Comparison of ENCODE assay signal across 8 mouse cellular contexts in genomic region chr11:116445596-116446307, GRCm38 (mm10). TPM values are rescaled to one million over a fixed set of nuclear protein-coding genes. Genes with fewer than 3 reads are reported as not detected.
DNase-seq lines count a peak whose midpoint lies in the region; ATAC-seq and TF ChIP-seq lines count a peak whose summit lies in the region.

No protein-coding gene starts in this region.

- H3K27ac ChIP-seq in embryonic facial prominence, embryonic 14.5 days (replicated peaks; ENCODE audit: low read depth, low read length) = no peak overlapping the region
- peak overlapping the region; percentile 2; the same call in 1 of the 2 replicates for H3K27ac ChIP-seq in heart, embryonic 10.5 days
- no peak overlapping the region for H3K27ac ChIP-seq in kidney, embryonic 14.5 days (ENCODE audit: low read depth, low read length)
- H3K27ac ChIP-seq in limb, embryonic 14.5 days (replicated peaks; ENCODE audit: low read depth, low read length) = no peak overlapping the region
- no peak overlapping the region for H3K27ac ChIP-seq in midbrain, postnatal 0 days (ENCODE audit: low read depth, low read length)

- H3K4me1 ChIP-seq in embryonic facial prominence, embryonic 14.5 days (ENCODE audit: control insufficient read depth, insufficient read depth, low read length) = no peaks in the 10 kb centered on the region
- H3K4me1 ChIP-seq in heart, embryonic 10.5 days = peaks cover 35% of the 10 kb centered on the region
- H3K4me1 ChIP-seq in kidney, embryonic 14.5 days (ENCODE audit: control insufficient read depth, insufficient read depth, low read length) = peaks cover 7% of the 10 kb centered on the region
- H3K4me1 ChIP-seq in limb, embryonic 14.5 days (ENCODE audit: control insufficient read depth, insufficient read depth, low read length) = no peaks in the 10 kb centered on the region
- no peaks in the 10 kb centered on the region; the same call in 1 of the 2 replicates for H3K4me1 ChIP-seq in midbrain, postnatal 0 days (ENCODE audit: insufficient read depth, low read length)

- no peak for TF ChIP-seq POLR2A in limb, embryonic 14.5 days (IDR thresholded peaks at IDR 0.05; ENCODE audit: borderline replicate concordance, extremely low read depth, insufficient read depth, insufficient read length)

- H3K27me3 ChIP-seq in embryonic facial prominence, embryonic 14.5 days (replicated peaks; ENCODE audit: control insufficient read depth, insufficient read depth, low read length) = peaks cover 12% of the 10 kb centered on the region
- H3K27me3 ChIP-seq in heart, embryonic 10.5 days (ENCODE audit: insufficient read depth, poor library complexity, severe bottlenecking) = peaks cover 25% of the 10 kb centered on the region
- H3K27me3 ChIP-seq in kidney, embryonic 14.5 days (ENCODE audit: control insufficient read depth, insufficient read depth, low read length) = peaks cover 13% of the 10 kb centered on the region; the same call in 1 of the 2 replicates
- H3K27me3 ChIP-seq in limb, embryonic 14.5 days (ENCODE audit: control insufficient read depth, insufficient read depth, low read length) = peaks cover 11% of the 10 kb centered on the region
- H3K27me3 ChIP-seq in midbrain, postnatal 0 days (ENCODE audit: insufficient read depth, low read length) = no peaks in the 10 kb centered on the region; the same call in 1 of the 2 replicates

- 30% methylated on average over 15 of the region's 16 CpGs for WGBS in embryonic facial prominence, embryonic 14.5 days
- WGBS in heart, embryonic 10.5 days = 23% methylated on average over 16 of the region's 16 CpGs
- WGBS in kidney, embryonic 14.5 days = 28% methylated on average over 14 of the region's 16 CpGs
- WGBS in limb, embryonic 14.5 days = 29% methylated on average over 16 of the region's 16 CpGs
- 28% methylated on average over 16 of the region's 16 CpGs for WGBS in midbrain, postnatal 0 days

- no peak overlapping the region for H3K4me2 ChIP-seq in embryonic facial prominence, embryonic 14.5 days (ENCODE audit: low read depth, low read length)
- H3K4me2 ChIP-seq in kidney, embryonic 14.5 days (replicated peaks; ENCODE audit: low read depth, low read length) = peak overlapping the region; percentile 10
- H3K4me2 ChIP-seq in limb, embryonic 14.5 days (replicated peaks; ENCODE audit: low read depth, low read length, severe bottlenecking) = 0 out of 2 replicates have a peak overlapping the region, but pooled peaks have one; percentile 9
- H3K4me2 ChIP-seq in midbrain, postnatal 0 days (ENCODE audit: low read depth, low read length, poor library complexity, severe bottlenecking) = no peak overlapping the region

- H3K4me3 ChIP-seq in embryonic facial prominence, embryonic 14.5 days (ENCODE audit: low read depth, low read length) = no peak overlapping the region
- H3K4me3 ChIP-seq in heart, embryonic 10.5 days = no peak overlapping the region
- no peak overlapping the region for H3K4me3 ChIP-seq in kidney, embryonic 14.5 days (ENCODE audit: low read length)
- no peak overlapping the region for H3K4me3 ChIP-seq in limb, embryonic 14.5 days (replicated peaks; ENCODE audit: low read length)
- H3K4me3 ChIP-seq in midbrain, postnatal 0 days (ENCODE audit: low read depth, low read length) = no peak overlapping the region

- peak; percentile 82 for ATAC-seq in embryonic facial prominence, embryonic 14.5 days (ENCODE audit: low read depth)
- ATAC-seq in kidney, embryonic 14.5 days (ENCODE audit: low FRiP score, low TSS enrichment) = peak; percentile 56
- peak; percentile 74 for ATAC-seq in limb, embryonic 14.5 days (ENCODE audit: low FRiP score, low read depth)
- ATAC-seq in midbrain, postnatal 0 days (ENCODE audit: low FRiP score) = peak; percentile 28; the same call in 1 of the 2 replicates

- H3K36me3 ChIP-seq in embryonic facial prominence, embryonic 14.5 days (ENCODE audit: control insufficient read depth, insufficient read depth, low read length) = no peaks in the 10 kb centered on the region
- H3K36me3 ChIP-seq in heart, embryonic 10.5 days = no peaks in the 10 kb centered on the region
- H3K36me3 ChIP-seq in kidney, embryonic 14.5 days (ENCODE audit: control insufficient read depth, insufficient read depth, low read length) = no peaks in the 10 kb centered on the region
- no peaks in the 10 kb centered on the region for H3K36me3 ChIP-seq in limb, embryonic 14.5 days (ENCODE audit: control insufficient read depth, insufficient read depth, low read length)
- H3K36me3 ChIP-seq in midbrain, postnatal 0 days (ENCODE audit: insufficient read depth, low read length) = no peaks in the 10 kb centered on the region

- TF ChIP-seq CTCF in midbrain, postnatal 0 days (IDR thresholded peaks at IDR 0.05) = peak; percentile 100

- H3K9ac ChIP-seq in embryonic facial prominence, embryonic 14.5 days (ENCODE audit: low read depth, low read length) = no peak overlapping the region
- H3K9ac ChIP-seq in kidney, embryonic 14.5 days (ENCODE audit: low read depth, low read length) = no peak overlapping the region
- no peak overlapping the region for H3K9ac ChIP-seq in limb, embryonic 14.5 days (ENCODE audit: low read depth, low read length, severe bottlenecking)
- no peak overlapping the region for H3K9ac ChIP-seq in midbrain, postnatal 0 days (replicated peaks; ENCODE audit: low read length, poor library complexity, severe bottlenecking)

- 0 out of 2 replicates have a peak, but pooled peaks cover 6% of the 10 kb centered on the region for H3K9me3 ChIP-seq in embryonic facial prominence, embryonic 14.5 days (ENCODE audit: control insufficient read depth, low read length)
- H3K9me3 ChIP-seq in heart, embryonic 10.5 days = no peaks in the 10 kb centered on the region
- peaks cover 3% of the 10 kb centered on the region; the same call in 1 of the 2 replicates for H3K9me3 ChIP-seq in kidney, embryonic 14.5 days (ENCODE audit: control insufficient read depth, low read length)
- no peaks in the 10 kb centered on the region for H3K9me3 ChIP-seq in limb, embryonic 14.5 days (ENCODE audit: control insufficient read depth, low read length)
- peaks cover 2% of the 10 kb centered on the region; the same call in 1 of the 2 replicates for H3K9me3 ChIP-seq in midbrain, postnatal 0 days (ENCODE audit: low read length)

- DNase-seq in 3134 (ENCODE audit: extremely low read depth, insufficient read length, low spot score) = peak; percentile 78
- DNase-seq in adrenal gland, postnatal 4 days (ENCODE audit: low spot score in 2 of 2) = peak; percentile 90 to 94
- peak; percentile 94 for DNase-seq in embryonic facial prominence, embryonic 14.5 days (ENCODE audit: low spot score)
- peak; percentile 95 for DNase-seq in heart, embryonic 10.5 days (ENCODE audit: low spot score)
- peak; percentile 95 for DNase-seq in limb, embryonic 14.5 days (ENCODE audit: low spot score)
- DNase-seq in midbrain, postnatal 0 days (ENCODE audit: low spot score) = peak; percentile 93
- DNase-seq in spleen, postnatal 14 days (ENCODE audit: low spot score in 2 of 2) = peak; percentile 86 to 95

RNA-seq across cellular contexts. Expression of gene Ubald2, which starts 11.9 kb away (rescaled TPM):
- 10 to 100 TPM; 62.1 to 63.9 TPM for total RNA-seq in adrenal gland, postnatal 4 days (2021)
- polyA plus RNA-seq in embryonic facial prominence, embryonic 14.5 days (2014; fragmentation: Nextera tagmentation; extraction: Ambion mirVana) = 46.3 and 47.6 TPM in 2 replicates
- 36.1 and 40.5 TPM in 2 replicates for polyA plus RNA-seq in heart, embryonic 10.5 days (2016; fragmentation: Nextera tagmentation; extraction: Ambion mirVana)
- 79.7 and 80.8 TPM in 2 replicates for polyA plus RNA-seq in kidney, embryonic 14.5 days (2014; fragmentation: Nextera tagmentation; extraction: Ambion mirVana)
- 131 and 148 TPM in 2 replicates for polyA plus RNA-seq in limb, embryonic 14.5 days (2012; rRNA removed)
- 46.2 and 48.6 TPM in 2 replicates for polyA plus RNA-seq in limb, embryonic 14.5 days (2014; fragmentation: Nextera tagmentation; extraction: Ambion mirVana)
- 81.0 and 85.9 TPM in 2 replicates for total RNA-seq in midbrain, postnatal 0 days (2014; rRNA removed)
- 40.1 and 40.9 TPM in 2 replicates for polyA plus RNA-seq in midbrain, postnatal 0 days (2015; fragmentation: Nextera tagmentation; extraction: Ambion mirVana)

RNA-seq across cellular contexts. Expression of gene Qrich2, which starts 20.3 kb away (rescaled TPM):
- under 1 TPM in 1 of 2 experiments, not detected in 1; 0.14 TPM for total RNA-seq in adrenal gland, postnatal 4 days (2021)
- 0.14 and 0.30 TPM in 2 replicates for polyA plus RNA-seq in embryonic facial prominence, embryonic 14.5 days (2014; fragmentation: Nextera tagmentation; extraction: Ambion mirVana)
- polyA plus RNA-seq in heart, embryonic 10.5 days (2016; fragmentation: Nextera tagmentation; extraction: Ambion mirVana) = 0.30 TPM in 1 of 2 replicates, not detected in the other
- 0.34 and 0.39 TPM in 2 replicates for polyA plus RNA-seq in kidney, embryonic 14.5 days (2014; fragmentation: Nextera tagmentation; extraction: Ambion mirVana)
- polyA plus RNA-seq in limb, embryonic 14.5 days (2012; rRNA removed) = 0.09 and 0.33 TPM in 2 replicates
- polyA plus RNA-seq in limb, embryonic 14.5 days (2014; fragmentation: Nextera tagmentation; extraction: Ambion mirVana) = 0.17 and 0.36 TPM in 2 replicates
- not detected in 2 replicates for total RNA-seq in midbrain, postnatal 0 days (2014; rRNA removed)
- 0.14 and 0.15 TPM in 2 replicates for polyA plus RNA-seq in midbrain, postnatal 0 days (2015; fragmentation: Nextera tagmentation; extraction: Ambion mirVana)

RNA-seq across cellular contexts. Expression of gene Rnf157, which starts 32.9 kb away (rescaled TPM):
- 10 to 100 TPM; 20.0 to 22.0 TPM for total RNA-seq in adrenal gland, postnatal 4 days (2021)
- polyA plus RNA-seq in embryonic facial prominence, embryonic 14.5 days (2014; fragmentation: Nextera tagmentation; extraction: Ambion mirVana) = 17.7 and 18.2 TPM in 2 replicates
- polyA plus RNA-seq in heart, embryonic 10.5 days (2016; fragmentation: Nextera tagmentation; extraction: Ambion mirVana) = 7.3 and 8.5 TPM in 2 replicates
- polyA plus RNA-seq in kidney, embryonic 14.5 days (2014; fragmentation: Nextera tagmentation; extraction: Ambion mirVana) = 9.1 and 14.1 TPM in 2 replicates
- 20.1 and 23.2 TPM in 2 replicates for polyA plus RNA-seq in limb, embryonic 14.5 days (2012; rRNA removed)
- 17.3 and 19.7 TPM in 2 replicates for polyA plus RNA-seq in limb, embryonic 14.5 days (2014; fragmentation: Nextera tagmentation; extraction: Ambion mirVana)
- total RNA-seq in midbrain, postnatal 0 days (2014; rRNA removed) = 113 and 138 TPM in 2 replicates
- polyA plus RNA-seq in midbrain, postnatal 0 days (2015; fragmentation: Nextera tagmentation; extraction: Ambion mirVana) = 53.7 and 57.0 TPM in 2 replicates

RNA-seq across cellular contexts. Expression of gene Prpsap1, which starts 48.2 kb away (rescaled TPM):
- 100 to 1,000 TPM in 1 of 2 experiments, 10 to 100 TPM in 1; 95.7 to 103 TPM for total RNA-seq in adrenal gland, postnatal 4 days (2021)
- polyA plus RNA-seq in embryonic facial prominence, embryonic 14.5 days (2014; fragmentation: Nextera tagmentation; extraction: Ambion mirVana) = 122 and 145 TPM in 2 replicates
- 120 and 142 TPM in 2 replicates for polyA plus RNA-seq in heart, embryonic 10.5 days (2016; fragmentation: Nextera tagmentation; extraction: Ambion mirVana)
- polyA plus RNA-seq in kidney, embryonic 14.5 days (2014; fragmentation: Nextera tagmentation; extraction: Ambion mirVana) = 160 and 212 TPM in 2 replicates
- polyA plus RNA-seq in limb, embryonic 14.5 days (2012; rRNA removed) = 134 and 144 TPM in 2 replicates
- 148 and 157 TPM in 2 replicates for polyA plus RNA-seq in limb, embryonic 14.5 days (2014; fragmentation: Nextera tagmentation; extraction: Ambion mirVana)
- 110 and 113 TPM in 2 replicates for total RNA-seq in midbrain, postnatal 0 days (2014; rRNA removed)
- polyA plus RNA-seq in midbrain, postnatal 0 days (2015; fragmentation: Nextera tagmentation; extraction: Ambion mirVana) = 156 and 157 TPM in 2 replicates

Comparison
In these comparisons a context has a peak if more than half of its experiments do, and no peak if none do; other contexts are left out.
1. ATAC-seq: peak in every context shown above with its lines; median percentile 82 in embryonic facial prominence, embryonic 14.5 days; 74 in limb, embryonic 14.5 days; 56 in kidney, embryonic 14.5 days; 28 in midbrain, postnatal 0 days.
2. H3K4me2 ChIP-seq: peak in kidney, embryonic 14.5 days (single experiment) and limb, embryonic 14.5 days (single experiment); none in embryonic facial prominence, embryonic 14.5 days (single experiment) and midbrain, postnatal 0 days (single experiment).
3. Peak in every context shown above with its lines, with median percentiles within 50 percentile points of each other: DNase-seq.